Mouse (Mus musculus): ENCODE results near the gene Ins2.

The Ins2 gene

GRCm38 (mm10) chr7:142743281-142743680 lies at the start of gene Ins2:
Gene Ins2, minus strand, starts transcription at chr7:142743381.
- DNase-seq (ENCODE audit: low spot score): no peak

- DNase-seq (ENCODE audit: low spot score): no peak
Observed at GRCm38 (mm10) chr7:142792650-142793275, 49.6 kb upstream of the Ins2 start.

- no peak for DNase-seq (ENCODE audit: low spot score)
Observed at GRCm38 (mm10) chr7:142789667-142790066, 46.5 kb upstream of the Ins2 start.

- peak; percentile 9 for DNase-seq (ENCODE audit: low spot score)
Observed at GRCm38 (mm10) chr7:142737772-142738171, 5.4 kb downstream of the Ins2 start.

- DNase-seq (ENCODE audit: low spot score): peak; percentile 9
Observed at GRCm38 (mm10) chr7:142736943-142737490, 6.2 kb downstream of the Ins2 start.

- DNase-seq (ENCODE audit: low spot score): no peak
Observed at GRCm38 (mm10) chr7:142725973-142726372, 17.2 kb downstream of the Ins2 start.

GRCm38 (mm10) chr7:142720725-142721124 lies 22.5 kb downstream of the Ins2 start:
- peak; percentile 23 for DNase-seq (ENCODE audit: low spot score)

GRCm38 (mm10) chr7:142714783-142715498 lies 28.2 kb downstream of the Ins2 start:
- DNase-seq (ENCODE audit: low spot score): peak; percentile 42

GRCm38 (mm10) chr7:142706873-142707272 lies 36.3 kb downstream of the Ins2 start:
- DNase-seq (ENCODE audit: low spot score): no peak

- DNase-seq (ENCODE audit: low spot score): peak; percentile 19
Observed at GRCm38 (mm10) chr7:142699334-142699860, 43.8 kb downstream of the Ins2 start.

- no peak for DNase-seq (ENCODE audit: low spot score)
Observed at GRCm38 (mm10) chr7:142678611-142679010, 64.6 kb downstream of the Ins2 start.

GRCm38 (mm10) chr7:142675644-142676043 lies 67.5 kb downstream of the Ins2 start:
- peak; percentile 36 for DNase-seq (ENCODE audit: low spot score)

GRCm38 (mm10) chr7:142675141-142675540 lies 68.0 kb downstream of the Ins2 start:
- DNase-seq (ENCODE audit: low spot score): no peak

GRCm38 (mm10) chr7:142672120-142672519 lies 71.1 kb downstream of the Ins2 start:
- peak; percentile 54 for DNase-seq (ENCODE audit: low spot score)

GRCm38 (mm10) chr7:142671067-142671466 lies 72.1 kb downstream of the Ins2 start:
- no peak for DNase-seq (ENCODE audit: low spot score)

- no peak for DNase-seq (ENCODE audit: low spot score)
Observed at GRCm38 (mm10) chr7:142669751-142670625, 73.2 kb downstream of the Ins2 start, which contains the start of gene Gm49394. Gene Gm49394, minus strand, starts transcription at chr7:142669942.

- no peak for DNase-seq (ENCODE audit: low spot score)
Observed at GRCm38 (mm10) chr7:142668328-142668727, 74.9 kb downstream of the Ins2 start.

GRCm38 (mm10) chr7:142667521-142667920 lies 75.7 kb downstream of the Ins2 start:
- DNase-seq (ENCODE audit: low spot score): no peak

- no peak for DNase-seq (ENCODE audit: low spot score)
Observed at GRCm38 (mm10) chr7:142666659-142667058, 76.5 kb downstream of the Ins2 start, which contains the start of gene Igf2. Gene Igf2, minus strand, starts transcription at chr7:142666816.

- DNase-seq (ENCODE audit: low spot score): no peak
Observed at GRCm38 (mm10) chr7:142666109-142666508, 77.1 kb downstream of the Ins2 start.

- DNase-seq (ENCODE audit: low spot score): no peak
Observed at GRCm38 (mm10) chr7:142665364-142665763, 77.8 kb downstream of the Ins2 start.

Data from ovary, postnatal 14 days (tissue).